Mouse (Mus musculus) midbrain, postnatal 0 days (tissue): ENCODE data around the gene Zfp638. TPM values are rescaled to one million over a fixed set of nuclear protein-coding genes. Genes with fewer than 3 reads are reported as not detected.
A peak's percentile ranks its signal among the peaks of the same experiment; 100 is the strongest.

Experiments used
- ATAC-seq: fragments of 200-750 bp; cut with Nextera tagmentation; 2 replicates; pipeline ENCODE4 v1.8.0; 2017; ENCODE audit warnings: moderate number of reproducible peaks, mild to moderate bottlenecking, moderate TSS enrichment, moderate library complexity; ENCODE audit not compliant: low FRiP score
- DNase-seq: peaks from one replicate; pipeline ENCODE4 v3.0.0-alpha.2; 2015; ENCODE audit warnings: low spot score
- H3K27ac ChIP-seq: fragments of 300-500 bp; sonication (generic); 2 replicates; pipeline ENCODE4 v1.5.1; 2014; ENCODE audit warnings: low read depth, mild to moderate bottlenecking, low read length, mixed read lengths
- H3K27me3 ChIP-seq: fragments of 300-500 bp; sonication (generic); 2 replicates; pipeline ENCODE4 v1.6.1; 2014; ENCODE audit warnings: low read length, control low read depth, mixed read lengths; ENCODE audit not compliant: insufficient read depth
- H3K36me3 ChIP-seq: fragments of 300-500 bp; sonication (generic); 2 replicates; pipeline ENCODE4 v1.6.1; 2014; ENCODE audit warnings: low read length, control low read depth, mixed read lengths; ENCODE audit not compliant: insufficient read depth
- H3K4me1 ChIP-seq: fragments of 300-500 bp; sonication (generic); 2 replicates; pipeline ENCODE4 v1.6.1; 2014; ENCODE audit warnings: mild to moderate bottlenecking, control low read depth, antibody characterized with exemption, low read length, mixed read lengths; ENCODE audit not compliant: insufficient read depth
- H3K4me2 ChIP-seq: fragments of 300-500 bp; sonication (generic); 2 replicates; pipeline ENCODE4 v1.6.1; 2014; ENCODE audit warnings: low read depth, mild to moderate bottlenecking, low read length, mixed read lengths; ENCODE audit not compliant: poor library complexity, severe bottlenecking
- H3K4me3 ChIP-seq: fragments of 300-500 bp; sonication (generic); 2 replicates; pipeline ENCODE4 v1.5.1; 2014; ENCODE audit warnings: low read depth, mild to moderate bottlenecking, low read length, moderate library complexity
- H3K9ac ChIP-seq: fragments of 300-500 bp; sonication (generic); replicated peaks from 2 replicates; pipeline ENCODE4 v1.6.1; 2014; ENCODE audit warnings: mild to moderate bottlenecking, low read length, moderate library complexity, mixed read lengths; ENCODE audit not compliant: poor library complexity, severe bottlenecking
- H3K9me3 ChIP-seq: fragments of 300-500 bp; sonication (generic); 2 replicates; pipeline ENCODE4 v1.6.1; 2016; ENCODE audit warnings: low read length, control low read depth
- CTCF ChIP-seq: IDR thresholded peaks from 2 replicates; pipeline ENCODE4 v1.5.1; 2016; ENCODE audit warnings: antibody characterized with exemption, mild to moderate bottlenecking
- WGBS: fragments of 180-500 bp; shearing (Covaris S2); extraction: QIAGEN DNeasy Blood & Tissue Kit; methylation state at CpG from one replicate; pipeline ENCODE4 v1.1.7; 2014; 5-methylcytosine and 5-hydroxymethylcytosine counted together
- polyA plus RNA-seq: library from polyadenylated mRNA; unstranded; fragments of >200 nt; fragmentation: Nextera tagmentation; extraction: Ambion mirVana; gene quantifications from 2 replicates; pipeline ENCODE4 v1.2.1, GENCODE M21; 2015
- total RNA-seq: library from RNA; depleted of rRNA; stranded (reverse); fragments of >200 nt; gene quantifications from 2 replicates; pipeline ENCODE4 v1.2.3, GENCODE M21; 2014; rRNA removed

Zfp638 gene
- total RNA-seq (107 and 123 TPM in 2 replicates), polyA plus RNA-seq (47.0 and 53.8 TPM in 2 replicates)

- Histone ChIP-seq H3K27ac (peak within 1 kb of the TSS; percentile 62), H3K4me3 (peak within 1 kb of the TSS; percentile 62), H3K27me3 (no peaks in the 10 kb centered on the region), H3K9me3 (no peaks in the 10 kb centered on the region), H3K4me1 (no peaks in the 10 kb centered on the region), H3K9ac (peak within 1 kb of the TSS; percentile 74), H3K4me2 (peak within 1 kb of the TSS; percentile 91), H3K36me3 (no peaks in the 10 kb centered on the region)
- no peak for TF ChIP-seq CTCF
- peak; percentile 89 for DNase-seq
- ATAC-seq = peak; percentile 95
- WGBS = under 1% methylated on average over 50 of the region's 50 CpGs
These were observed at the start of gene Zfp638 for GRCm38 (mm10) chr6:83866954-83867597. Gene Zfp638, plus strand, starts transcription at chr6:83867109.

GRCm38 (mm10) chr6:83818996-83819395, 47.9 kb upstream of the Zfp638 start:
- peaks cover 1% of the 10 kb centered on the region; the same call in 1 of the 2 replicates for H3K36me3 ChIP-seq
- DNase-seq (no peak), ATAC-seq (no peak)
- H3K9me3 ChIP-seq = no peaks in the 10 kb centered on the region
- no peaks in the 10 kb centered on the region for H3K4me1 ChIP-seq
- H3K9ac ChIP-seq = no peak overlapping the region
- no peaks in the 10 kb centered on the region for H3K27me3 ChIP-seq
- H3K4me2 ChIP-seq = no peak overlapping the region
- no peak for TF ChIP-seq CTCF
- no peak overlapping the region for H3K27ac ChIP-seq
- 69% methylated on average over 1 of the region's 1 CpGs for WGBS
- no peak overlapping the region for H3K4me3 ChIP-seq

DNA sequence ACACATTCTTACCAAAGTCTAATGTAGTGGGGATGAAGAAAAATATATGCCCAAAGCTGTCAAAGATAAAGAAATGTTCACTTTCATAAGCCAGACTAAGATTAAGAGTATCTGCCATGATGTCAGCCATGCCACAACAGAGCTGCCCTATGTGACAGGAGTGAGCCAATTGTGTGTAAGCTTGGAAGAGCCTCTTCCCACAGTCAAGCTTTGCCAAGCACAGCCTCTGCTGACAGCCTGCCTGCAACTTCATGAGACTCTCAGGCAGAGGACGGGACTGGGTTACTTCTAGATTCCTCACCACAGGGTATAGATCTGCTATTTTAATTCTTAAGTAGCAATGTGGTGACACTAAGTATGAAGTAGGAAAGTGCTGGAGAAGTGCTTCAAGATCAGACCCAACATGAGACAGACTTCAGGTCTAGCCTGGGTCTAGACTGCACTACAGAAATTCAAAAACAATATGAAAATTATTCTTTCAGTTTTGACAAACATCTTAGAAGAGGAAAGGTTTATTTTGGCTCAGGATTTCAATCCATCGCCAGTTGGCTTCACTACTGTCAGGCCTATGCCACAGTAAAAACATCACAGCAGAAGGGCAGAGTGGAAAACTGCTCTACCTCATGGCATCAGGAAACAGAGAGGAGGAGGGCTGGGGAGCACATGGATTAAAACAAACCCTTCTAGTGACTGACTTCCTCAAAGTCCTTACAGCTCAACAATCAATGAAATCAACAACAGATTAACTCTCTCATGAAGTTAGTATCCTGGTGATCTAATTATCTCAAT, 46.0 kb upstream of the Zfp638 start:
- 77% methylated on average over 2 of the region's 2 CpGs for WGBS
- Histone ChIP-seq H3K4me3 (no peak overlapping the region), H3K9ac (no peak overlapping the region), H3K27me3 (no peaks in the 10 kb centered on the region), H3K4me1 (no peaks in the 10 kb centered on the region), H3K36me3 (no peaks in the 10 kb centered on the region), H3K4me2 (no peak overlapping the region), H3K27ac (no peak overlapping the region), H3K9me3 (no peaks in the 10 kb centered on the region)
- DNase-seq (no peak), ATAC-seq (no peak)
- TF ChIP-seq CTCF = no peak

- no peaks in the 10 kb centered on the region for H3K27me3 ChIP-seq
- no peak overlapping the region for H3K27ac ChIP-seq
- H3K9me3 ChIP-seq = no peaks in the 10 kb centered on the region
- no peaks in the 10 kb centered on the region for H3K4me1 ChIP-seq
- no peak for TF ChIP-seq CTCF
- H3K4me3 ChIP-seq = no peak overlapping the region
- H3K9ac ChIP-seq = no peak overlapping the region
- ATAC-seq = no peak
- no peaks in the 10 kb centered on the region for H3K36me3 ChIP-seq
- WGBS = 26% methylated on average over 2 of the region's 2 CpGs
- DNase-seq = peak; percentile 9
- no peak overlapping the region for H3K4me2 ChIP-seq
These were observed 45.1 kb upstream of the Zfp638 start for GRCm38 (mm10) chr6:83821856-83822255.

- Histone ChIP-seq H3K4me2 (peak overlapping the region; percentile 72), H3K27ac (peak overlapping the region; percentile 87), H3K4me3 (peak overlapping the region; percentile 70), H3K4me1 (no peaks in the 10 kb centered on the region; the same call in 1 of the 2 replicates), H3K9me3 (no peaks in the 10 kb centered on the region), H3K36me3 (no peaks in the 10 kb centered on the region), H3K9ac (peak overlapping the region; percentile 75), H3K27me3 (no peaks in the 10 kb centered on the region)
- DNase-seq (peak; percentile 8), ATAC-seq (peak; percentile 84)
- no peak for TF ChIP-seq CTCF
- WGBS = under 1% methylated on average over 35 of the region's 35 CpGs
These were observed 35.8 kb upstream of the Zfp638 start for GRCm38 (mm10) chr6:83830941-83831605.
